Mouse (Mus musculus) large intestine, adult 2 months (tissue): ENCODE data around the gene Zfp287. TPM values are rescaled to one million over a fixed set of nuclear protein-coding genes. Genes with fewer than 3 reads are reported as not detected.

Experiments
- DNase-seq: peaks from one replicate; pipeline ENCODE4 v3.0.0-alpha.2; 2012; ENCODE audit warnings: low read depth, low spot score
- WGBS: fragments of 180-500 bp; shearing (Covaris S2); methylation state at CpG from one replicate; pipeline ENCODE4 v1.1.7; 2018; 5-methylcytosine and 5-hydroxymethylcytosine counted together
- polyA plus RNA-seq: library from polyadenylated mRNA; depleted of rRNA; stranded (reverse); fragments of >200 nt; gene quantifications from 2 replicates; pipeline ENCODE4 v1.2.3, GENCODE M21; 2012

The Zfp287 gene
- polyA plus RNA-seq, 1 experiment, result 0.78 TPM

GRCm38 (mm10) chr11:62708252-62708651 is 23.5 kb downstream of the Zfp287 start:
- DNase-seq, result no peak
- WGBS, result 76% methylated on average over 7 of the region's 7 CpGs

GRCm38 (mm10) chr11:62706141-62706540 is 25.6 kb downstream of the Zfp287 start:
- 83% methylated on average over 2 of the region's 2 CpGs for WGBS
- DNase-seq, result no peak

GRCm38 (mm10) chr11:62701218-62701617 is 30.5 kb downstream of the Zfp287 start:
- 50% methylated on average over 1 of the region's 1 CpGs for WGBS
- no peak for DNase-seq

GRCm38 (mm10) chr11:62699749-62700148 is 32.0 kb downstream of the Zfp287 start:
- no peak for DNase-seq
- 73% methylated on average over 4 of the region's 4 CpGs for whole genome bisulfite sequencing

GRCm38 (mm10) chr11:62695126-62695525 is 36.6 kb downstream of the Zfp287 start:
- 94% methylated on average over 8 of the region's 8 CpGs for WGBS
- DNase-seq, result no peak

GRCm38 (mm10) chr11:62693299-62694184 is 38.2 kb downstream of the Zfp287 start:
- DNase-seq, result peak; percentile 45
- WGBS, result 22% methylated on average over 11 of the region's 11 CpGs

GRCm38 (mm10) chr11:62691592-62691991 is 40.1 kb downstream of the Zfp287 start:
- DNase-seq, result no peak
- WGBS, result 56% methylated on average over 3 of the region's 3 CpGs

- WGBS, result 80% methylated on average over 4 of the region's 4 CpGs
- no peak for DNase-seq
These were observed 51.8 kb downstream of the Zfp287 start for GRCm38 (mm10) chr11:62679954-62680353.

- DNase-seq, result no peak
- 64% methylated on average over 7 of the region's 7 CpGs for WGBS
These were observed 52.8 kb downstream of the Zfp287 start for GRCm38 (mm10) chr11:62678778-62679354.

- 88% methylated on average over 4 of the region's 4 CpGs for WGBS
- DNase-seq, result no peak
These were observed 55.5 kb downstream of the Zfp287 start for GRCm38 (mm10) chr11:62676290-62676596.

GRCm38 (mm10) chr11:62675480-62676289 is 56.0 kb downstream of the Zfp287 start:
- 20% methylated on average over 17 of the region's 17 CpGs for whole genome bisulfite sequencing

GRCm38 (mm10) chr11:62670006-62670405 is 61.7 kb downstream of the Zfp287 start:
- DNase-seq, result no peak
- 36% methylated on average over 6 of the region's 6 CpGs for WGBS

More at GRCm38 (mm10) chr11:62675480-62676289, 56.0 kb downstream of the Zfp287 start:
- DNase-seq, result peak; percentile 52

GRCm38 (mm10) chr11:62669471-62669870 is 62.2 kb downstream of the Zfp287 start:
- 46% methylated on average over 12 of the region's 12 CpGs for WGBS

GRCm38 (mm10) chr11:62668986-62669385 is 62.7 kb downstream of the Zfp287 start:
- DNase-seq, result no peak
- WGBS, result 83% methylated on average over 5 of the region's 5 CpGs

More at GRCm38 (mm10) chr11:62669471-62669870, 62.2 kb downstream of the Zfp287 start:
- DNase-seq, result no peak

- WGBS, result 84% methylated on average over 6 of the region's 6 CpGs
- no peak for DNase-seq
These were observed 67.5 kb downstream of the Zfp287 start for GRCm38 (mm10) chr11:62664250-62664649.

GRCm38 (mm10) chr11:62660885-62661284 is 70.8 kb downstream of the Zfp287 start:
- no peak for DNase-seq
- 54% methylated on average over 4 of the region's 4 CpGs for WGBS

GRCm38 (mm10) chr11:62652080-62652479 is 79.6 kb downstream of the Zfp287 start:
- no peak for DNase-seq
- 93% methylated on average over 3 of the region's 3 CpGs for WGBS

- WGBS, result 86% methylated on average over 3 of the region's 3 CpGs
- DNase-seq, result no peak
These were observed 80.1 kb downstream of the Zfp287 start for GRCm38 (mm10) chr11:62651563-62651962.
